Mouse (Mus musculus): ENCODE measurements at regions not wholly inside any gene's neighbourhood (a gene's known extent, or its start where the extent isn't known, plus 50 kb on each side); places are given as distances from the start of the nearest gene placed in this dataset.

DNA sequence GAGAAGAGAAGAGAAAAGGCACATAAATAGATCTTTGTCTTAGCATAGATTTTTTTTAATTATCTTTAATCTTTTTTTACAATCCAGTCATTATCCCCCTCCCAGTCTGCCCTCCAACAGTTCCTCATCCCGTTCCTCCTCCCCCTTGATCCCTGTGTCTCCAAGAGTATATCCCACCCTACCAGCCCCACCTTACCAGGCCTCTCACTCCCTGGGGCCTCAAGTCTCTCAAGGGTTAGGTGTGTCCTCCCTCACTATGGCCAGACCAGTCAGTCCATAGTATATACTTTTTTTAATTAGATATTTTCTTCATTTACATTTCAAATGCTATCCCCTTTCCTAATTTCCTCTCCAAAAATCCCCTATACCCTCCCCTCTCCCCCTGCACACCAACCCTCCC lies 475.1 kb downstream of the Rps29 start:
- DNase-seq (ENCODE audit: low read depth, low spot score), result no peak

DNA sequence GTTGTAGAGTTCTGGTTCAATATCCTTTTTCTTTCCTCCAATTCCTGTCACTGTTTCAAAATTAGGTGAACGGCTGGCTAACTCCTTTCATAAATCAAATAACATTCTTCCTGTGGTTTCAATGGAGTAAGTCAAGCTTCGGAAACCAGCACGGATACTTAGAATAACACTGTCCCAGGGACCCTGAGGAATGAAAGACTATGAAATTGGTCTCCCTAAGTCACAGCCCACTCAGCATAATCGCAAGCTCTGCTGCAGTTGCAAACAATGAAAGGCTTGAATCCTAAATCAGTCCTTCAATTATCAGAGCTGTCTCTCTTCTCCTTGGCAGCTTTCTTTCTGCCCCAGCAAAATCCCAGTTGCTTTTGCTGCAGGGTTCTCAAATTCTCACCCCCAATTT lies 475.8 kb downstream of the Rps29 start:
- DNase-seq (ENCODE audit: low read depth, low spot score), result no peak

DNA sequence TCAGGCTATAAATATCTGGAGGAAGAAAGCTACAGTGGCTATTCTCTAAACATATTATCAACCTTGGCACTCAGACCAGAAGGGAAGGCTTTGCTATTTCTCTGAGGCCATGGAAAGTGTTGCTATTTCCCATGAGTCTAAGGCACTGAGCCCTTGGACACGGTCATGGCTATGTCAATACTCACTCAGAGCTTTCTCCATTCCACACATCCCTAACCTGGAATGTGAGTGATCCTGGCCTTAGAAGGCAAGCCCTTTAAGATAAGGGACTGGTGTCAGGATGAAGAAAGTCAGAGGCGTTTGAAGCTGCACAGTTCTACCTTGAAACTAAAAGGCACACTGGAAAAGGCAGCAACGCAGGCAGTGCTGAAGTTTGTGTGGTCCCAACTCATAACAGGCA lies 478.3 kb downstream of the Rps29 start:
- no peak for DNase-seq (ENCODE audit: low read depth, low spot score)

DNA sequence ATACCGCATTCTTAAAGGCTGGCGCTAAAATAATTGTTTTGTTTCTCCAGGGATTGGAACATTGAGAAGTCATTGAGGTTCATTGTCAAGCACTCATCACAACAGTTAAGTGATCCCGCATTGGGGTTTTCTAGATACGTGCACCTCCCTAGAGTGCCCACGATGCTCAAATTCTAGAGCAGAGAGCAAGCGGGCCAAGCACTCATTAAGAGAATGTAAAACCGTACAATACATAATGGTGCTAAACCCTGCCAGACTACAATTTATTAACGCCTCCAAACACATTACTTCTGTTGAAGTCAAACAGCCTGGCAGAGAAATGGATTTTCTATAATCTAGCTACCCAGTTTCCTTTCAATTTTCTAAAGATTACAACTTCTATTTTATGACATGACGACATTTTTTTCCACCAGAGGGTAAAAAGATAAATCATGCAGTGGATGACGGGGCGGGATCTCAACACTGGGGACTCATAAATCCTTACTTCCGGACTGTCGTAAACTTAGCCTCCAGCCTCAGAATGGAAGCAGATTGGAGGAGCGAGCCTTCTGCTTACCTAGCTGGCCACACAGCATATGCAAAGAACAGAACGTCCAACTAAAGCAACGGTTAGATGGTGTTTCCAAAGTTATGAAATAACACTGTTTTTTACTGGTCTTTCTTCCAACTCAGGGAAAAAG lies 482.8 kb downstream of the Rps29 start:
- DNase-seq (ENCODE audit: low read depth, low spot score), result no peak

DNA sequence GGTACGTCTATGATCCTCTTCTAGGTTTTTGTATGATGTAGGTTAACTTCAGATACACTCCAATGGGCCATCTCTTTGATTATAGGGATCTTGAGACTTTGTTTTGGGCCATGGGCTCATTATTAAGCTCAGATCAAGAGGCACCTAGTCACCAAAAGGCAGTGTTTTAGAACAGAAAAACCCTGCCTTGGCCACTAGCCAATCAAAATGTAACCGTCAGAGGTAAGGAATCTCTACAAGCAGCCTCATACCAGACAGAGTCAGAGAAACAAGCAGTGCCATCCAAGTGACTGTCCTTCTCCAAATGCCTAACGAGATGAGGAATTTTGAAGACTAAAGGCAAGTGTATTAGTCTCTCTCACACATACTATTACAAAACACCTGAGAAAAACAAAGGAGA lies 487.0 kb downstream of the Rps29 start:
- DNase-seq (ENCODE audit: low read depth, low spot score), result no peak

DNA sequence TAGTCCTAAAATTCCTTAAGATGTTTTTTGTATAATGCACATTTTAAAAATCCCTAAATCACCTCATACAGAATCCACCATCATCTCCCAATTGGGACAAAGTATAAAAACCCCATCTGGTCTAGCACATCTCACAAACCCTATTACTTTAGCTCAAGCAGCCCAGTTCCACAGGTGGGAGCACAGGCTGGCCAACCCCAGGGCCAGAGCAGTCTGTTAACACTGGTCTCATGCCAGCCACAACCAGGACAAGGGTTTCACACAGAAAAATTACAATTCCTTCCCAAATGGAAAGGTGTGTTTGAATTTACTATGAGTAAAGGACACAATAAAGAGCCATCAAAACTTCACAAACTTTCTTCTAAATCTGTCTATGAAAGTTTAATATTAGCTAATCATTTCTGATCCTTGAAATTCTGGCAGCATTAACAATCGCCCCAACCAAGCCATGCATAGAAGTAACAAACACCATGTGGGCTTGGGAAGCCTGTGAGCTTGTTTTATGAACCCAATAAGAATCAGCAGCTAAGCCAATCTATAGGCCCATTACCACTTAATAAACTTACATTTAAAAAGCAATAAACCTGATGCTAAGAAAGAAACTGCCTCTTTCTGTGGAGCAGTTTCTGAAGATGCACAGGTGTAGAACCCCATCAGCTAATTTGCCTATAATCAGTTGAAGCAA lies 512.9 kb downstream of the Rps29 start:
- no peak for DNase-seq (ENCODE audit: low read depth, low spot score)

DNA sequence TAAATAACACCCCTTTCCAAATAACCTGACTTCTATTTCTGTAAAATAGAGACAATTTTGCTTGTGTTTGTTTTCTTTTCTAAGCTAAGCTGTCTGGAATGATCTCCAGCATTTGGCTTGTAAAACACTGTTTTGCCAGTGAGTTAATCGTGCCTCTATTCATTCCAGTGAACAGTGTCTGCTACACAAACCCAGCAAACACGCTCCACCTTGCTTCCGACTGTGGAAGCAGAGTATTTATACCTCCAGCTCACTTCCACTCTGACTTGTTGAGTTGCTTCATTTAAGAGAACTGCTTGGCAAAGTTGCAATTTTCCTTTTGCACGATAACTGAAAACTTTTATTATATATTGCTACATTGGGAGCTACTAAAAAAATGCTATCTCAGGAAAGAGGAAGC lies 515.3 kb downstream of the Rps29 start:
- DNase-seq (ENCODE audit: low read depth, low spot score), result no peak

DNA sequence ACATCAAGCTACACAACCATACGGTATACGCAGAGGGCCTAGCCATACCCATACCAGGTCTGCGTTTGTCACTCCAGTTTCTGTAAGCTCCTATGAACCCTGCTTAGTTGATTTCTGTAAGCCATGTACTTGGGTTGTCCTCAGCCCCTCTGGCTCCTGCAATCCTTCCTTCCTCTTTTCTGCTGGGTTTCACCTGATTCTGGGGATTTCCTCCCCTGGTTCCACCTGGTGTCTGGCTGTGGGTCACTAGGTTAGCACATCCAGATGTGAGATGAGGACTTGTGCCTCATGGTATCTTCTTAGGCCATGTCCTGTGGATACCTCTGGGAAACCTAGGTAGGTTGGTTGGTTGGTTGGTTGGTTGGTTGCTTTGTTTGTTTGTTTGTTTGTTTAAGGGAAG lies 526.5 kb downstream of the Rps29 start:
- DNase-seq (ENCODE audit: low read depth, low spot score), result peak; percentile 76

DNA sequence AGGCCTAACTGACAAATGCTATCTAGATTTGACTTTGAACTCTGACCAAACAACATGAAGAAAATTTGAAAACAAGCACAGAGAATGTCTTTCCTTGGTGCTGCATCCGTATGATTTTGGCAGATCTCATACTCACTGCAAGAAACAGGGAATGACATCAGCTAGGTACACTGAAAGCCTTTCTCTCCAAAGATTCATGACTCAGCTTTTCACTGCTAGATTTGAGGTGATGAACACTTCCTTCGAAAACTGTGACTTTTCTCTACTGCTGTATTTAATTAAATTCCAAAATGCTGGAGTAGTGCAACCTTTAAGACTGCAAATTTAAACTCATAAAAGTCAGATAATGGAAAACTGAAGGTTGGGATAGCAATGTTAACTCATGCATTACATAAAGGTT lies 540.6 kb downstream of the Rps29 start:
- no peak for DNase-seq (ENCODE audit: low read depth, low spot score)

DNA sequence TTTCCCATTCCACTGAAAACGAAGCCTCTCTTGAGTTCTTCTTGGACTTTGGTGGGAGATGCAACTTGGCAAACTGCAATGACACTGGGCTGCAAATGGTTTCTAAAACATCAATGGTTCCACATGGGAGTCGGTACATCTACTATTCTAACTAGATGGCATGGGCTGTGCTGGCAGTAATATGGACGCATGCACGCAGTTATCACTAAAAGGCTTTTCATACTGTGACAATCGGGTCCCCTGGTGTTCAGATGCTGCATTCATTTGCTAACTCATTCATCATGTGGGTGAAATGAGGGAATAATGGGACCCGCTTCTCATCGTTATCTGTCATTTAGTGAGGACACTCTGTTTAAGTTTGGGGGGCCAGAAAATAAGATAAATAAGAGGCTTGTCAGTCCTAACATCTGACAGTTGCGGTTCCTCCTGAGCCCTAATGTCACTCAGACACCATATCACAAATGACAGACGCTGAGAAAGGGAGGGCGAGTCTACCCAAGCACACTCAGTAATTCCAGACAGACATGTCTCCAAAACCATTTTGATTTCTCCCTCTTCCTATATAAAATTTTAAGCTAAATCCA lies 553.5 kb downstream of the Rps29 start:
- DNase-seq (ENCODE audit: low read depth, low spot score), result no peak

DNA sequence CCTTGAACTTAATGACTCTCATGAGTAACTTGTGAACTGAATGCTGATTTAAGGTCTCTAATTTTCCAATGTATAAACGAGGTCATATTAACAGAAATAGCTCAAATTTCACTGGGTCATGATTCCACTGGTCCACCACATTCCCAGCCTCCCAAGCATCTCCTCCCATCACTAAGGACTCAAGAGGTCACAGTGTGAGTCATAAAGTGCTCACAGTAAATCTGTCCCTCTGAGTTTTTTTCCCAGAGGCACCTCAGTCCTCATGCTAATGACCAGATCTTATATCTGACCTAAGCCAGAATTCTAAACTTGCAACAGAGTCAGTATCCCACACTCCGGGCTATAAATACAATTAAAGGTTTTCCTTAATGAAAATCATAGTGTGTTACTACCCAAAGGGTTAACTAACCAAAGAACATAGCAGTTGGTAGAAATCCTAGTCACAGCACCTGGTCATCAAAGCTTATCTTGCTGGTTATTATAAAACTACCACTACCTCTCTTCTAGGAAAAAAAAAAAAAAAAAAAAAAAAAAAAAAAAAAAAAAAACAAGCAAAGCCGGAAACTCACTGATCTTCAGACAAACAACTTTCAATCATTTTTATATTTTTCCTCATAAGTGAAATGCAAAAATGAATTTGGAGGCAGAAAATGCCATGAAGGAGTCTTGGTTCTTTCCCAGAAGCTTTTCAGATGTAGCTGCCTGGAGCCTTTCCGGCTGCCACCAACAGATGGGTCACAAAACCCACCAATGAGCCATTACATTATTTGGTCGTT lies 554.3 kb downstream of the Rps29 start:
- DNase-seq (ENCODE audit: low read depth, low spot score), result no peak

DNA sequence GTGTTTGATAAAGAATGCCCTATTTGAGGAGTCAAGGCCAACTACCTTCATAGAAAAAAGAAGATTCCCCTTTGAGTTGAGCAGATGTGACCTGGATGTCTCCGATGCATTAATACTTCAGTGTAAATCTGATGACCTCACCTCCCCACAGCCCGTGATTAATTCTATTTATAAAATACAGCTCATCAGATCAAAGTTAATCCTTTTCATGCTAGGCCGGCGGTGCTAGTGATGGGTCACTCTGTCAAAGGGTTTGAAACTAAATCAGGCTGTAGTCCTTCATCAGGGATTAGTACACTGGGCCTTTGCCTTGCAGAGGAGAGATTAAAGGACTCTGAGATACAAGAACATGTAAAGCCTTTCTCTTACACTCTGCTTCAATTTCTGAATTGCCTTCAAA lies 556.3 kb downstream of the Rps29 start:
- no peak for DNase-seq (ENCODE audit: low read depth, low spot score)

DNA sequence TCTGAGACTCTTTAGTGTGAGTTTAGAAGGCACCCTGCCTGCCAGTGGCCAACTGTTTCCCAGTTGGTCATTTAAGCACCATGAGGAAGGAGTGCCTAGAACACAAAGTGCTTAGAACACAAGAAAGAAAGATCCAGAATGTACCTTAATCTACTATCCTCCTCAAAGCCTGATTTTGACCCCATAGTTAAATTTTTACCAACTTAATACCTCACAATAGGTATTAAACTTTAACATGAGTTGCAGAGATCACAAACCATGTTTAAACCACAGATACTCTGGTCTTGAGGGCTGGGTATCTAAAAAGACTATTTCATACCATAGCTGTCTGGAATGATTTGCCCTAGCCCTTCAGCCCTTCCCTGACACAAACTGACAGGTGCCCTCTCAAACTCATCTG lies 557.6 kb downstream of the Rps29 start:
- no peak for DNase-seq (ENCODE audit: low read depth, low spot score)

DNA sequence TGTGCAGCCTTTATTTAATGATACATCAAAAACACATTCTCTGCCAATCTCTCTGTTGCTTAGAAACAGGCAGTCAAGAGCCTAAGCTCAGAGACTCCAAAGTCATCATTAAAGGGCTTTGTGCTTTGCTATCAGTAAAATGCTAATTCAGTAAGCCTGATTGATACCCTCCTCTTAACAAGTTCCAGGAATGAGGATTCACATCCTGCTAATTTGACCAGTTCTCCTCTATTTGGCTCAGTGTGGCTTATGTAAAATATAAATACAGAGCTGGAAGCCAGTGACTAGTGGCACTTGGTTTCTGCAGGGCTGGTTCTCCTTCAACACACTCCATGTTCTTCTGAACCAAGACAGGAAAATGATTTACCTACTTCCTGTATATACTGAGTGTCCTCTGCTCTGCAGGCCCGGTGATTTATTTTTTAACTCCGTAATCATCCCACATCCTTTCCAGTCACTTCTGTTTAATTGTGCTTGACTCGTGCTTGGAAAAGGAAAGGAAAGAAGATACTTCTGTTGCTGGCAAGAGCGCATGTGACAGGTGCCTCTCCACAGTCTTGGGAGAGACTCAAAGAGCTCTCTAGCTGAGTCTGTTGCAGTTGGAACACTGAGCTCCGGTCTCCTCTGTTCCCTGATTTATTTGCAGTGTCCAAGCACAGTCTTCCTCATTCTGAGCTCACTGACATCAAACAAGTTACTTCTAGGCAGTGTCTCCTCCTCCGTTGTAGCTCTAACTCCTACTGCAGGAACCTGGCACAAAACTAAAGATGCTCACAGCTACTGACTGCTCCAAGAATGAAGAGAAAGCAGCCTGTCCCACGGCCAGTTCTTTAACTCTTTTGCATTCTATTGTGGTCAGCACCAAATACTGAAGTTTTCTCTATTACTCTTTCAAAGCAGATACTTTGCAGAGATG lies 559.0 kb downstream of the Rps29 start:
- DNase-seq (ENCODE audit: low read depth, low spot score), result no peak

DNA sequence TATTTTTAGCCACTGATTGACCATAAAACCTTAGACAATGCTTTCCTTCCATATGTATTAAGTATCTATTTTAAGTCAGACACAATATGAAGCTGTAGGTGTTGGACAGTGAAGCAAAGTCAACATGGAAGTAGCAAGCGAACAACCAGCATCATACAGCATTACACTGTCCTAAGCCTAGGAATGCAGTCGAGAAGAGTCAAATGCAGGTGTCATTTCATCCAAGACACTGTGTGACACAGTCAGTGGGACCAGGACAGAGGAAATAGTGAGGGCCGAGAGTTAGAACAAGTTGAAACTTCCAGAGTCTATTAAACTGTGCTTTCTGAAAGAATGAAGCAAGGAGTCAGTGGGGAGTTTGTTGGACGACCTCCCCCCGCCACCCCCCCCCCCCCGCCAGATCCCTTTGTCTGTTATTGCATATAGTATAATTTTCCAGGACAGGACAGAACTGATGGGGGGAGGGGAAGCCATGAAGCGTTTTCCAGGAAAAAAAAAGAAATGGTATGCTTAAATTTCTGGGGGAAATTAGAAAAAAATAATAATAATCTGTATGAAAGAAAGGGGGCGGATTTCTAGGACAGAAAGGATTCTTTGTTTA lies 559.9 kb downstream of the Rps29 start:
- DNase-seq (ENCODE audit: low read depth, low spot score), result no peak

DNA sequence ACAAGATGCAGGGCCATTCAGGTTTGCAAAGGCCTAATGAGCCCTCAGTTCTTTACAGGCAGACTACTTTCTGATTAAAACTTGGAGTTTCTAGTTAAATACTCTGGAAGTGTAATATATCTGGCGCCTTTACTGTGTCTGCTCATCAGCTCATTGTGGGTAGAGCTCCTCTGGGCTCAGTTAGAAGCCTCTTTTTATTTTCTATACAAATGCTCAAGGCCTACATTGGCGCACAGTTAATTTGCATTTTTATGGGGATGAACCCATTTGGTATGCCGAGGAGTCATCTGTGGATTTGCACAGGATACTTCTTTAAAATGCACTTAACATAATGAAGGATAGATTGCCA lies 573.5 kb downstream of the Rps29 start:
- DNase-seq (ENCODE audit: low read depth, low spot score), result no peak

DNA sequence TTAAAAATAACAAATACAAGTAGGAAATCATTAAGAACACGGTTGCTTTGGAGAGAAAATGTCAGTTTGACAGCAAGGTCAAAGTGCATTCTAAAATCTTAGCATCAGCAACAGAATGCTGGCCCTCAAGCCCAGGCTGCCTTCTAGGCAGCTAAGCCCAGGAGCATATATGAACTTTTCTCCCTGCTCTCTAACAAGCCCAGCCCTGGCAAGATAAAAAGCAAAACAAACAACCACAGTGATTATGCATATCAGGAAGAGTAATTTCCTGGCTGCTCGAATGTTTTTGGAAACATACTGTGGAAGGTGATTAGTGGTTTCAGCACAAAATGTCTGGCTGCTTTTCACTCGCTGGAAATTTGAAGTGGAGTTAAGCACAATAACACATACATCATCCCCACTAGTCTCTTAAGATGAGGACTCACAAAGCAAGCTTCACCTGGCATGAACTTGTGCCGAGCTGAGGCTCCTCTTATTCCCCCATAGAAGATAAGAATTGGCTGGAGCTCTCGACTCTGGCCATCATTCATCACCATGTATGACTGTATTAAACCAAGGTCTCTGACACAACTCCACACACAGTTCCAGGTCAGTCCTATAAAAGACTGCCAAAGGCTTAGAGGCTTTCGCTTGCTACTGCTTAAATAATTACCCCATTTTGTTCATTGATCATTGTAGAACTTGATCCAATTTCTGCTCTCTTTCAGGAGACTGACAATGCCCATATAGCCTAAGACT lies 574.0 kb downstream of the Rps29 start:
- no peak for DNase-seq (ENCODE audit: low read depth, low spot score)

DNA sequence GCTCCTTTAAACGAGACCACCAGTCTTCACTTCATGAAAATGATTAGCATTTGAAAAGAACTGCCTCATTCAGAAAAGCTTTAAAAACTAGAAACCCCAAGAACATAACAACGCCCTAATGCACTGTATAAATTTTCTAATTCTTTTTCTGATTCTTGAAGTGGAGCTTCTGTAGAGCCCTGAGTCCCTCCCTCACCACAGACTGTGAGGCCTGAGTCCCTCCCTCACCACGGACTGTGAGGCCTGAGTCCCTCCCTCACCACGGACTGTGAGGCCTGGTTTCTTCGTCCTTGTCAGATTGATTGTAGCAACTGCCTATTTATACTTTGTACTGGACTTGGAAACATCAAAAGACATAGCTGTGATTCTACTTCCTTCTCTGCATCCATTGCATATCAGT lies 579.1 kb downstream of the Rps29 start:
- DNase-seq (ENCODE audit: low read depth, low spot score), result no peak

DNA sequence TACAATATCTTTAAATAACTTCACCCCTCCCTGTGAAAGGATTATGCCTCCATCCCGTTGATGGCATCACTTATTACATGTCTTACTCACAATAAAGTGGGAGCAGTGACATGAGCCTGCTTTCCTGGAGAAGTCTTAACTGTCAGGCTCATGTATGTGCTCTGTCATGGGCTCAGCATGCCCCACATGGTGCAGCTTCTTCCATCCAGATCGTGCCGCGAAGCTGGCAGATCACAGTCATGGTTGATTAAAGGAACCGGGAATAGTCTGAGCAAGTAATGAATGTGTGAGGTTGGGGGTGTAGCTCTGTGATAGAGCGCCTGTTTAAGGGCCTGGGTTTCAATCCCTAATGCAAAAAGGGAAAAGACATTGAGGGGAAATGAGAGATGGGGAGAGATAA lies 581.5 kb downstream of the Rps29 start:
- DNase-seq (ENCODE audit: low read depth, low spot score), result no peak

DNA sequence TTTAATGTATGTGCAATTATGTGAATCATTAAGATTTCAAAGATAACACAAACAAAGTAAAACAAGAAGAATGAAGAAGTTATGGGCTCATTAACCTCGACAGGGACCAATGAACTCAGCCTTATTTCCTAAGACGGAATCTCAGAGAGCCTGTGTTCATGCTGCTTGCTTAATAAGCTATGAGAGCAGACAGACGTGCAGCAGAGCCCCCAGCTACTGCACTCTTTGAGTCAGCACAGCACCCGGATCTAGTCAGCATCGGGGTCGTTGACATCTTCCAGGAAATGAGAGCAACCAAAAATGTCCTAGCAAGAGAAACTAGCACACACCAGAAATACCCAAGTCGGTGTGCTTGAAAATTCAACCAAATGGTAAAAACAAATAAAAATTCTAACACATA lies 582.1 kb downstream of the Rps29 start:
- DNase-seq (ENCODE audit: low read depth, low spot score), result no peak

Data from A20 (cell line).